Mouse (Mus musculus): ENCODE measurements around the gene Ccn5.

- TF ChIP-seq EP300 (IDR thresholded peaks at IDR 0.05) (no peak), CTCF (IDR thresholded peaks at IDR 0.05) (no peak)
Measured at GRCm38 (mm10) chr2:163783368-163783767, 37.3 kb upstream of the Ccn5 start.

All from lung, postnatal 0 days (tissue).